Mouse (Mus musculus): ENCODE measurements around the gene Ism1.

GRCm38 (mm10) chr2:139723304-139723703, 45.3 kb downstream of the Ism1 start:
- no peak for TF ChIP-seq CTCF (IDR thresholded peaks at IDR 0.05)
- TF ChIP-seq POLR2A (IDR thresholded peaks at IDR 0.05; ENCODE audit: insufficient read depth, low read depth, low read length) = no peak

All from heart, adult 2 months (tissue).